Mouse (Mus musculus) liver, postnatal 0 days (tissue): Measurements from ENCODE around the gene Shc3. TPM values are rescaled to one million over a fixed set of nuclear protein-coding genes. Genes with fewer than 3 reads are reported as not detected.

Source experiments
- ATAC-seq: fragments of 200-750 bp; cut with Nextera tagmentation; 2 replicates; pipeline ENCODE4 v1.8.0; 2017; ENCODE audit warnings: mild to moderate bottlenecking, moderate library complexity
- DNase-seq: peaks from one replicate; pipeline ENCODE4 v3.0.0-alpha.2; 2016
- H3K27ac ChIP-seq: fragments of 300-500 bp; sonication (generic); 2 replicates; pipeline ENCODE4 v1.5.1; 2014; ENCODE audit warnings: antibody characterized with exemption, moderate library complexity, mild to moderate bottlenecking, low read depth
- H3K27me3 ChIP-seq: fragments of 300-500 bp; sonication (generic); 2 replicates; pipeline ENCODE4 v1.6.1; 2014; ENCODE audit warnings: low read length, control low read depth, mixed read lengths; ENCODE audit not compliant: insufficient read depth
- H3K36me3 ChIP-seq: fragments of 300-500 bp; sonication (generic); replicated peaks from 2 replicates; pipeline ENCODE4 v1.6.1; 2014; ENCODE audit warnings: mild to moderate bottlenecking, control low read depth, low read length, moderate library complexity, mixed read lengths; ENCODE audit not compliant: insufficient read depth
- H3K4me1 ChIP-seq: fragments of 300-500 bp; sonication (generic); 2 replicates; pipeline ENCODE4 v1.6.1; 2014; ENCODE audit warnings: antibody characterized with exemption, mild to moderate bottlenecking, control low read depth; ENCODE audit not compliant: insufficient read depth
- H3K4me2 ChIP-seq: fragments of 300-500 bp; sonication (generic); 2 replicates; pipeline ENCODE4 v1.6.1; 2014; ENCODE audit warnings: low read depth, mild to moderate bottlenecking, low read length, moderate library complexity, mixed read lengths
- H3K4me3 ChIP-seq: fragments of 300-500 bp; sonication (generic); 2 replicates; pipeline ENCODE4 v1.5.1; 2014; ENCODE audit warnings: low read depth, low read length
- H3K9ac ChIP-seq: fragments of 300-500 bp; sonication (generic); replicated peaks from 2 replicates; pipeline ENCODE4 v1.6.1; 2014; ENCODE audit warnings: mild to moderate bottlenecking, moderate library complexity
- H3K9me3 ChIP-seq: fragments of 300-500 bp; sonication (generic); 2 replicates; pipeline ENCODE4 v1.6.1; 2016; ENCODE audit warnings: mild to moderate bottlenecking, control low read depth, low read length, mixed read lengths
- CTCF ChIP-seq: sonication (generic); IDR thresholded peaks from 2 replicates; pipeline ENCODE4 v1.5.1; 2016; ENCODE audit warnings: antibody characterized with exemption, low read depth
- EP300 ChIP-seq: IDR thresholded peaks from 2 replicates; pipeline ENCODE4 v1.6.1; 2016; ENCODE audit warnings: antibody characterized with exemption, low read depth, mild to moderate bottlenecking
- WGBS: fragments of 180-500 bp; shearing (Covaris S2); extraction: QIAGEN DNeasy Blood & Tissue Kit; methylation state at CpG from one replicate; pipeline ENCODE4 v1.1.7; 2014; ENCODE audit not compliant: insufficient replicate concordance; 5-methylcytosine and 5-hydroxymethylcytosine counted together
- polyA plus RNA-seq: library from polyadenylated mRNA; unstranded; fragments of >200 nt; fragmentation: Nextera tagmentation; extraction: Ambion mirVana; gene quantifications from 2 replicates; pipeline ENCODE4 v1.2.1, GENCODE M21; 2015

The Shc3 gene
- polyA plus RNA-seq, 1 experiment from 2014 or later: 0.07 TPM

DNA sequence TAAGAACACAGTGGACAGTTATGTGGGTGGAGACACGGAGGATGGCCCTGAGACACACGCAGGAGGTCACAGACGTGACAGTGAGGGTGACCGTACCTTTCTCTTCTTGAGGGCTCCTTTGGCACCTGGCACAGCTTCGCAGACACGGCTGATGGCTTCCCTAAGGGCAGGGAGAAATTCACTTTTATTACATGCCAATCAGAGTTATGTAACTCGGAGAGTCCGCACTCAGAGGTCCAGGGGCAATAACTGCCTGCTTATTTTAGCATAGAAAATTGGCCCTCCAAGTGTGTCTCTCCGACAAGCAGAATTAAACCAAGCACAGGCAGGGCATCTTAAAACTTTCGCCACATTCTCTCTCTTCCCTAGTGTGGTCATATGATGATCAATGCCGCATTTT is 86.4 kb downstream of the Shc3 start:
- no peak for TF ChIP-seq CTCF
- TF ChIP-seq EP300: no peak
- ATAC-seq: no peak
- no peak for DNase-seq
- 81% methylated on average over 11 of the region's 11 CpGs for WGBS
- no peaks in the 10 kb centered on the region for H3K9me3 ChIP-seq
- H3K36me3 ChIP-seq: no peaks in the 10 kb centered on the region
- no peak overlapping the region for H3K4me3 ChIP-seq
- no peak overlapping the region for H3K9ac ChIP-seq
- no peaks in the 10 kb centered on the region for H3K4me1 ChIP-seq
- no peak overlapping the region for H3K4me2 ChIP-seq
- no peaks in the 10 kb centered on the region for H3K27me3 ChIP-seq
- no peak overlapping the region for H3K27ac ChIP-seq

- ATAC-seq (no peak), DNase-seq (no peak)
- no peak overlapping the region for H3K4me3 ChIP-seq
- WGBS: 51% methylated on average over 11 of the region's 11 CpGs
- H3K36me3 ChIP-seq: no peaks in the 10 kb centered on the region
- H3K27ac ChIP-seq: no peak overlapping the region
- no peaks in the 10 kb centered on the region for H3K4me1 ChIP-seq
- H3K27me3 ChIP-seq: no peaks in the 10 kb centered on the region
- H3K4me2 ChIP-seq: no peak overlapping the region
- no peak overlapping the region for H3K9ac ChIP-seq
- TF ChIP-seq EP300: no peak
- TF ChIP-seq CTCF: no peak
- H3K9me3 ChIP-seq: no peaks in the 10 kb centered on the region
Observed at GRCm38 (mm10) chr13:51480341-51481011, 88.7 kb downstream of the Shc3 start.

DNA sequence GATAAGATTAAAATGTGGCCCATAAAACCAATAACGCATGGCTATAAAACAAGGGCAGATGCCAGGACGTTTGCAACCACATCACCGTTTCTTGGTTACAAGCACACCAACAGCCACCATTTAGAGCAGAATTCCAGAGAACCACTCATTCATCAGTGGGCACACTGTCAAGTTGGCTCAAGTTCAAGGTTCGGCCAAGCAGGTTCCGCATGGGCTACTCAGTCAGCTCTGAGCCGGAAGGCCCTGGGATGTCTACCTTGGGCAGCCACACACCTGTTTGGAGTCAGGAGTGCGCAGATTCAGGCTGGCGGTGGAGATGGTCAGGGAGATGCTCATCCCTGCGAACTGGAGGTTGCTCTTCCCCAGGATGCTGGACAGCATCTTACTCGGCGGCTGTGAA is 89.4 kb downstream of the Shc3 start:
- no peak for ATAC-seq

DNA sequence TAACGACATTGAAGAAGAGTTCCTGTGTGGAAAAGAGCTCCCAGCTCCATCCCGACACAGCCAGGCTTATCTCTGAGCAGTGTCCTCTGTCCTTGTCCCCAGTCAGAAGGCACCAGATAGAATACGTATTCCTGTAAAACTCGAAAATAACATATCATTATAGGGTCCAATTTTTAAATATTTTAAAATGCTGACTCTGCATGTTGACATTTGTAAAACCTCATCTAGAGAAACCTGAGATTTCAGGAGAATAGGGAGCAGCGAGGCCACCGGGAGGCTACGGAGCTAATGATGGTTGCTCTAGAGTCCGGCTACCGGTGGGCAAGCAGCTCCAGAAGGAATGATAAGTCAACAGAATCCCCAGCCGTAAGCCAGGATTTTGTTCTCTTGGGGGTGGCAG is 92.2 kb downstream of the Shc3 start:
- H3K9ac ChIP-seq: no peak overlapping the region
- no peak overlapping the region for H3K27ac ChIP-seq
- 71% methylated on average over 10 of the region's 10 CpGs for WGBS
- H3K4me2 ChIP-seq: no peak overlapping the region
- no peaks in the 10 kb centered on the region for H3K36me3 ChIP-seq
- H3K9me3 ChIP-seq: no peaks in the 10 kb centered on the region
- TF ChIP-seq CTCF (no peak), EP300 (no peak)
- no peaks in the 10 kb centered on the region for H3K27me3 ChIP-seq
- no peaks in the 10 kb centered on the region for H3K4me1 ChIP-seq
- H3K4me3 ChIP-seq: no peak overlapping the region
- DNase-seq: no peak
- no peak for ATAC-seq

More for the DNA sequence above, 89.4 kb downstream of the Shc3 start:
- H3K9me3 ChIP-seq: no peaks in the 10 kb centered on the region
- no peak overlapping the region for H3K27ac ChIP-seq
- no peak overlapping the region for H3K4me2 ChIP-seq
- H3K4me3 ChIP-seq: no peak overlapping the region
- 84% methylated on average over 11 of the region's 11 CpGs for WGBS
- no peaks in the 10 kb centered on the region for H3K36me3 ChIP-seq
- H3K27me3 ChIP-seq: no peaks in the 10 kb centered on the region
- TF ChIP-seq EP300: no peak
- no peak for TF ChIP-seq CTCF
- no peak for DNase-seq
- no peaks in the 10 kb centered on the region for H3K4me1 ChIP-seq
- H3K9ac ChIP-seq: no peak overlapping the region

DNA sequence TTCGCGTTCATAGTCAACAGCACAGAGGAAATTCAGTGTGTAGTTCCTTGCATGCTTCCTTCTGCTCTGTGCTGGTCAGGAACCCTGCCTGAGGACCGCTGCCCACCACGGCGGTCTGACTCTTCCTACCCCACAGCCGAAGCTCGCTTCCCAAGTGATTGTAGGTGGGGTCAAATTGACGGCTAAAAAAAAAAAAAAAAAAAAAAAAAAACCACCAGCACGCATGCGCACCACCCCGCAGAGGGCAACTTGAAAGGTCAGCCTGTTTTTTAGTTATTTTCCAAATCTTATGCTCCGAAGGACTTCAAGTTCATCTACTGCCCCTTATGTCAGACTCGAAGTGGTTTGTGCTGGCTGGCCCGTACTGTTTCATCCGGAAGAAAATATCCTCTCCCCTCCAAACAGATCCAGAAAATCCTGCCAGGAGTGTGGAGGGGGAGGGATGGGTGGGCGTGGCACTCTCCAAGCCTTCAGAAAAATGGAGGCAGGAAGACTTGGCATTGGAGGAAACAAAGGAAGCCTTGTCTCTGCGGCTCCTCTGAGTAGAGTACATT is 100.4 kb downstream of the Shc3 start:
- Histone ChIP-seq H3K9me3 (no peaks in the 10 kb centered on the region), H3K27me3 (no peaks in the 10 kb centered on the region), H3K27ac (no peak overlapping the region), H3K4me1 (no peaks in the 10 kb centered on the region), H3K4me2 (no peak overlapping the region), H3K4me3 (no peak overlapping the region), H3K36me3 (no peaks in the 10 kb centered on the region), H3K9ac (no peak overlapping the region)
- DNase-seq (no peak), ATAC-seq (no peak)
- TF ChIP-seq CTCF (no peak), EP300 (no peak)
- WGBS: 65% methylated on average over 17 of the region's 17 CpGs

DNA sequence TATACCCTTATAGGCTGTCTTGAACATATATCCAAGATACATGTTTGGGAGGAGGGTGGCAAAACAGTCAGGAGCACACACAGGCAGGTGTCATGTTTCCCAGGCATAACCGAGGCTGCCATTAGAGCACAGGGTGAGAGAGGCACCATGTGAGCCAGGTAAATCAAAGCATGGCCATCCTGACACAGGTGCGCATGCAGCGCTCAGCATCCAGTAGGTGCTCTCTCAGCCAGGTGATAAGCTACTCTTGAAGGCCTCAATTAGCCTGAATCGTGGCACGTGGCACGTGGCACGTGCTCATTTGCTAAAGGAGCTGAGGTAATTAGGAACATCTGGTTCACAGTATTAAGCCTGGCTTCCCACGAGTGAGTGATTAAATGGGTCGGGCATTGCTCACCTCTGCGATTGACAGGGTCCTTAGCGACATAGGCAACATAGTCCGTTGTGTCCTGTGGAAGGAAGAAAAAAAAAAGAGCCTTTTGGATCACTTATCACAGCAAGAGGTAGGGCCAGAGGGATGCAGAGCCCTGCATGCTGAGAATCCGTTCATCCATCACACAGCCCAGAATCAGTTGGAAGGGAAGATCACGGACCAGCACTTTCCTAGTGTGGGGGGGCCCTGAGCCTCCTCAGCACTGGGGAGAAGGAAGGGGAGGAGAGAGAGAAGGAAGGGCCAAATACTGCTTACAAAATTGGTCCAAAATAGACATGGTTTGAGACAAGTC is 102.9 kb downstream of the Shc3 start:
- WGBS: 77% methylated on average over 14 of the region's 14 CpGs
- Histone ChIP-seq H3K4me3 (no peak overlapping the region), H3K9me3 (no peaks in the 10 kb centered on the region), H3K4me1 (no peaks in the 10 kb centered on the region), H3K4me2 (no peak overlapping the region), H3K27me3 (no peaks in the 10 kb centered on the region), H3K36me3 (no peaks in the 10 kb centered on the region), H3K9ac (no peak overlapping the region), H3K27ac (no peak overlapping the region)
- ATAC-seq (no peak), DNase-seq (no peak)
- TF ChIP-seq EP300 (no peak), CTCF (no peak)
